Mouse (Mus musculus) testis, adult 10 weeks (tissue): Measurements from ENCODE around the gene Armh3. TPM values are rescaled to one million over a fixed set of nuclear protein-coding genes. Genes with fewer than 3 reads are reported as not detected.

ENCODE experiments used
- polyA plus RNA-seq: library from polyadenylated mRNA; stranded (reverse); fragments of 350-450 nt; fragmentation: Illumina TruSeq; extraction: RNeasy Lipid Tissue Mini Kit (QIAGEN cat#74804); gene quantifications from one replicate; pipeline ENCODE4 v1.2.3, GENCODE M21; 2014; ENCODE audit warnings: low read depth, low replicate concordance

Armh3 gene
- polyA plus RNA-seq = 9.2 TPM

DNA sequence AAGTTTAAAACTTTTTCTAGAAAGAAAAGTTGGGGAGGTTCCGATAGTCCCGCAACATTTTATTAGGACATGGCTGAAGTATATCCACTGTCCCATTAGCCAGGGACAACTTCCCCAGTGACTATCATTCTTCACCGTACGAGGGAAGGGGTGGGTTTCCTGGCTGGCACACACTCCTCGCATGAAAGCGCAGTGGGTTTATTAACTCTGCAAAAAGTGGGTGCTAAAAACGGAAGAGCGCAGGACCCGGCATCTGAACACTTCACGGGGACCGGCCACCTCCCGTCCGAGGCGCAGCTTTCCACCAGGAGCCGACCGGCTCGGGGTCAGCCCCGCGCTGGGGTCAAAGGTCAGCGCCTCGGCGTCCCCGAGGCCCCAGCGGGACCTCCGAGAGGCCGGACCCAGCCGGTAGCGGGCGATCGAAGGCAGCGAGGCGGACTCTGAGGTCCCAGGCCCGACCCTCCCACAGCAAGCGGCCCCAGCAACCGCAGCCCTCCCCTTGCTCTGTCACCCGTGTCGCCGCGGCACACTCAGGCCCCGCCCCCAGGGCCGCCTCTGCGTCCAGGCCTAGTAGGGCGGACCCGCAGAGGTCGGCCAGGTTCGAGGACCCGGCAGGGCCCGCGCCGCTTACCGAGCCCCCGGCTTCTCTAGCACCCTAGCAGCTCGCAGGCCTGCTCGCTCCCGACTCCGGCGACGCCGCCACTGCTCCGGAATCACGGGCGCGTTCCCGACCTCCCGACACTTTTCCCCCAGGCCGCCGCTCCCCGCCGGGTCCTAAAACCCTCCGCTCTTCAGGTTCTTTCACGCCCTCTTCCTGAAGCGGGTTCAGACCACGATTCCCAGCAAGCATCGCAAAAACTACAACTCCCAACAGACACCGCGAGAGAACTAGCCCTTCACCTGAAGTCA, at the start of gene Armh3:
Gene Armh3 (minus strand): TSS at position 704 of the 909 bp plus-strand sequence.

DNA sequence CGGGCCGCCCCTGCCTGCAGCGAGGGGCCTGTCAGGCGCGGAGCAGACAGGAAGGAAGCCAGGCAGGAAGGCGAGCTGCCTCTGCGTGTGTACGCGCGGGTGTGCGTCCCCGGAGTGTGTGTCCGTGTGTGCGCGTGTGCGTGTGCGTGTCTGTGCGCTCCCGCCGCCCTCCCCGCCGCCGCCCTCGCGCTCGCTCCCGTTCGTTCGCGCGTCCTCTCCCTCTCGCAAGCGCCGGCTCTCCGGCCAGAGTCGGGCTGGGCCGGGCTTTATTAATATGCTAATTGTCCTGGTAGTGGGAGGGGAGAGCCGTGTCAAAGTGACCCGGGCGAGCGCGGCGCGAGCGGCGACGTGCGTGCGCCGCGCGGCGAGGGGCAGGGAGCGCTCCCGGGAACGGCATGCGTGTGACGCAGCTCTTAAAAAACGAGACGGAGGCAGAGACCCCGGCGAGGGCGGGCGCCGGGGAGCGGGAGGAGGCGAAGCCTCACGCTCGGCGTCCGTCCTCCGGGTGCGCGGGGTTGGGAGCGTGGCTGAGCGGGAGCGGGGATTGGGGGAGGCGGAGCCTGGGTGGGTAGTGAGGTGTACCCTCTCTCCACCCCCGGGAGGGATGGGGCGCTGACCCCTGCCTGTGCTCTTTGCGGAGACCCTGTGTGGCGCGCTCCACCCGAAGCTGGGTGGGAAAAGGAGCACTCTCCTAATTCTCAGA, 46.9 kb upstream of the Armh3 start, which contains the start of gene Ldb1:
Gene Ldb1 (minus strand): TSS at position 222 of the 703 bp plus-strand sequence.

DNA sequence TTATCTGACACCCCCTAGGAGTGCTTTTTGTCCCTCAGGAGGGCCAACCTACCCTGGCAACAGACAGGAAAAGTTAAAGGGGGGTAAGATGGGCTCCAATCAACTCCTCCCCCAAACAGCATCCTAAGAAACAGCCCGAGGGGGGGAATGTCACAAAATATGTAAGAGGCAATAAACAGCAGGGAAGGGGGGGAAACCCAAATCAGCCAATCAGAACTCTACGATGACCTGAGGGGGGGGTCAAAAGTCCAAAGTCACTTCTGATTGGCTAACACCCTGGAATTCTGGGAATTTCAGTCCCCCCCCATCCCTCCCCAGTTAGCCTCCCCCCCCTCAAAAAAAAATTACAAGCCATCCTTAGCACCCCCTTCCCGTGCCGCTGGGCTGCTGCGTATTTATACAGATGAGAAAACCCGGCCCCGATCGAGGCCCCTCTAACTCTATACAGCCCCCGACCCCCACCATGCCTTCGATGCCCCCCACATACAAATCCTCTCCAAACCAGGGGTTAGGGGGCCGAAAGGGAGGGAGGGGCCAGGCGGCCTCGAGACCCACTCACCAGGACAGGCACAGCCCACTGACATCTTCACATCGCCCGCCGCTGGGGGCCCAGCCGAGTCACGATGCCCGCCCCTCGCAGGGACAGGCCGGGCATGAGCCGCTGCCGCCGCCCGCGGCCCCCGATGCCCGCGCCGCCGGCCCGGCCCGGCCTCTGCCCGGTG, 46.1 kb upstream of the Armh3 start, which contains the start of gene Pprc1:
Gene Pprc1 (plus strand): TSS at position 616 of the 722 bp plus-strand sequence.

DNA sequence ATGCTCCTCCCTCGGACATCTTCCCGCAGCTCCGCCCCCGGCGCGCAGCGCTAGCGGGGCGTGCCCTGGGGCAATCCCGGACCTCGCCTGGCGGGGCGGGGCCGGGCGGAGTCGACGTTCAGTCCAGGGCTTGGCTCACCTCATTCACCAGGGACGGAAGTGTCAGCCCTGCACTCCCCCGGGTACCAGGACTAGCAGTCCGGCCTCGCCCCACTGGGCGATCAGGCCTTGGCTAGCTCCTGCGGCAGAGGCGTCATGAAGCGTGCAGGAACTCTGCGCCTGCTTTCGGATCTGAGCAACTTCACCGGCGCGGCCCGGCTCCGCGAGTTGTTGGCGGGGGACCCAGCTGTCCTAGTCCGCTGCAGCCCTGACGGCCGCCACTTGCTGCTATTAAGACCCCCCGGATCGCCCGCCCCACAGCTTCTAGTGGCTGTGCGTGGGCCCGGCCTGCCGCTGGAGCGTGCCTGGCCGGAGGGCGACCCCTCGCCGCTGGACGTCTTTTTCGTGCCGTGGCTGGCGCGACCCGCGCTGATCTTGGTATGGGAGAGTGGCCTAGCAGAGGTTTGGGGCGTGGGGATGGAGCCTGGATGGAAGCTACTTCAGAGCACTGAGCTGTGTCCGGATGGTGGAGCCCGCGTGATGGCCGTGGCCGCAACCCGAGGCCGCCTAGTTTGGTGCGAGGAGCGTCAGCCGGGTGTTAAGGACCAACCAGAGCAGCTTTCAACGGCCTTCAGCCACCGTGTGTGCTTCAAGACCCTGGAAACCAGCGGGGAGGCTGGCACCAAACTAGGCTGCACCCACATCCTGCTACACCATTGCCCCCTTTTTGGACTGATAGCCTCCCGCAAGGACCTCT, 5.3 kb upstream of the Armh3 start, which contains the start of gene Hps6:
Gene Hps6 (plus strand): TSS at position 138 of the 856 bp plus-strand sequence.

DNA sequence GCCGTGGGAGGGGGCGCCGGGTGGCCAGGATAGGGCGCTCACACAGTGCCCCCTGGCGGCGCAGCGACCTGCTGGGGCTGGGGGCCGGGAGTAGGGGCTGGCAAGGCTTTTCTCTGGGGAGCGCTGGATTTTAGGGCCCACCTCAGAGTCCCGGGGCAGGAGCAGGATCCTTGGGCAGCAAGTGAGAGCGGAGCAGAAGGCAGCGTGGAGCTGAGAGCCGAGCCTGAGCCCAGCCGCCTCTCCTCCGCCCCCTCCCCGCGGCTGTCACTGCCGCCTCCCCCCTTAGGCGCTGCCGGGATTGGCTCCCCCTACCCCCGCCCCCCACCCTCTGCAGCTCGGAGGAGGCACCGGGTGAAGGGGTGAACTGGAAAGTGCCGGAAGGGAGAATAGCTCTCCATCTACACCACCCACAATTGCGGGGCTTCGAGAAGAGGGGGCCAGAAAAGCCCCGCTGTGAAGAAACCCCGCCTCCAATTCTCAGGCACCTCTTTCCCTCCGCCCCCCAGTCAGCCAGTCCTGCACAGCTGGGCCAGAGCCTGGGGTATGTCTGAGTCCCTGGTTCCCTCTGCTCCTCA, 182.4 kb downstream of the Armh3 start, which contains the start of gene Kcnip2:
Gene Kcnip2 (minus strand): TSS at position 231 of the 575 bp plus-strand sequence.

DNA sequence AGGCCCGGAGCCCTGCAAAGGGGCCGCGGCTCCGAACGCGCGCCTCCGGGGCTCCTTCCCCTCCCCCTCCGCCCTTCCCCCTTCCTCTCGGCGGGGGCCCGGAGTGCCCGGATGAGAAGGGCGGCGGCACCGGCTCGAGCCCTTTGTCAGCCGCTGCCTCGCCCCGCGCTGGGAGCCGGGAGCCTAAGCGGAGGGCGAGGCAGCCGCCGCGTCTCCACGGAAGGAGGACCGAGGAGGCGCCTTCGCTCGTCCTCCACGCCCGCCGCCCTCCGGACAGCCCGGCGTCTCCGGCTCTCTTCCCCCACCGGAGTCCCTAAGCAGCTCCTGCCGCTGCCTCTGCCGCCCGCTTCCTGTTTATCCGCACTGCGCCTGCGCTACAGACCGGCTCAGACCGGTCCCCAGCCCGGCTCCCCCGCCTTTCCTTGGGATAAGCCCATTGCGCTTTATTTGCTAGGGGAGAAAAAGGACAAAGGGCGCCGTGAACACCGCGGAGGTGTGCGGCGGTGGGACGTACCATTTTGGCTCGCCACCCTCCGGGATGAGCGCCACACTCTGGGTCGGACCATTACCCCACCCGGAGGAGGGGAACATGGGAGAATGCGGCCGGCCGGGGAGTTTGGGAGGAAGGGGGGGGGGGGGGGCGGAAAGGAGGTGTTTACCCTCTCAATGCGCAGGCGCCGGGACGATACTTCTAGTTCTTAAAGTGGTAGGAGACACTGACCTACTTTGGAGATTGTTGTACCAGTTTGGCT, 214.9 kb downstream of the Armh3 start, which contains the start of gene Mgea5:
Gene Mgea5 (minus strand): TSS at position 657 of the 752 bp plus-strand sequence.

Other genes starting within 250 kb of the Armh3 start
- gene Npm3, start 248.9 kb downstream of the Armh3 start, polyA plus RNA-seq = 44.8 TPM
- 160 TPM for gene Mgea5, start 214.7 kb downstream of the Armh3 start, polyA plus RNA-seq
- gene Kcnip2, start 182.4 kb downstream of the Armh3 start, polyA plus RNA-seq = 16.6 TPM
- not detected for gene Hps6, start 5.0 kb upstream of the Armh3 start, polyA plus RNA-seq
- gene Pprc1, start 46.4 kb upstream of the Armh3 start, polyA plus RNA-seq = 5.7 TPM
- 5.3 TPM for gene Ldb1, start 46.7 kb upstream of the Armh3 start, polyA plus RNA-seq
- 7.0 TPM for gene Nolc1, start 77.4 kb upstream of the Armh3 start, polyA plus RNA-seq
- gene Elovl3, start 133.4 kb upstream of the Armh3 start, polyA plus RNA-seq = 0.25 TPM
- gene Pitx3, start 149.8 kb upstream of the Armh3 start, polyA plus RNA-seq = not detected
- gene Gbf1, start 154.0 kb upstream of the Armh3 start, polyA plus RNA-seq = 51.0 TPM